Mouse (Mus musculus) myocyte (in vitro differentiated cells): ENCODE data around the gene Kdm6b.

Experiments used
- CEBPB ChIP-seq: IDR thresholded peaks from 2 replicates; pipeline ENCODE4 v1.6.1; 2011; ENCODE audit warnings: mild to moderate bottlenecking, moderate library complexity; ENCODE audit not compliant: poor library complexity, insufficient read depth, severe bottlenecking
- E2F4 ChIP-seq: IDR thresholded peaks from one replicate; pipeline ENCODE4 v1.6.1; 2011; ENCODE audit warnings: mild to moderate bottlenecking, control low read depth, moderate library complexity; ENCODE audit not compliant: insufficient read depth
- MAX ChIP-seq: IDR thresholded peaks from one replicate; pipeline ENCODE4 v1.6.1; 2011; ENCODE audit warnings: low read depth, mild to moderate bottlenecking, control low read depth
- POLR2A ChIP-seq: IDR thresholded peaks from one replicate; pipeline ENCODE4 v1.6.1; 2011; ENCODE audit warnings: low read depth, mild to moderate bottlenecking, control low read depth, moderate library complexity; ENCODE audit not compliant: insufficient read length
- POLR2AphosphoS2 ChIP-seq: IDR thresholded peaks from one replicate; pipeline ENCODE4 v1.6.1; 2011; ENCODE audit warnings: low read depth, control low read depth; ENCODE audit not compliant: insufficient read length
- REST ChIP-seq: IDR thresholded peaks from one replicate; pipeline ENCODE4 v1.6.1; 2011; ENCODE audit warnings: mild to moderate bottlenecking, control low read depth, moderate library complexity; ENCODE audit not compliant: insufficient read depth, insufficient read length
- SRF ChIP-seq: IDR thresholded peaks from one replicate; pipeline ENCODE4 v1.6.1; 2011; ENCODE audit warnings: low read depth; ENCODE audit not compliant: control insufficient read depth, insufficient read length
- TCF12 ChIP-seq: IDR thresholded peaks from one replicate; pipeline ENCODE4 v1.6.1; 2011; ENCODE audit warnings: mild to moderate bottlenecking, control low read depth; ENCODE audit not compliant: poor library complexity, insufficient read depth, severe bottlenecking
- TCF3 ChIP-seq: IDR thresholded peaks from one replicate; pipeline ENCODE4 v1.6.1; 2011; ENCODE audit warnings: low read depth, control low read depth; ENCODE audit not compliant: insufficient read length
- USF1 ChIP-seq: IDR thresholded peaks from one replicate; pipeline ENCODE4 v1.6.1; 2011; ENCODE audit warnings: low read depth, mild to moderate bottlenecking, control low read depth, moderate library complexity

DNA sequence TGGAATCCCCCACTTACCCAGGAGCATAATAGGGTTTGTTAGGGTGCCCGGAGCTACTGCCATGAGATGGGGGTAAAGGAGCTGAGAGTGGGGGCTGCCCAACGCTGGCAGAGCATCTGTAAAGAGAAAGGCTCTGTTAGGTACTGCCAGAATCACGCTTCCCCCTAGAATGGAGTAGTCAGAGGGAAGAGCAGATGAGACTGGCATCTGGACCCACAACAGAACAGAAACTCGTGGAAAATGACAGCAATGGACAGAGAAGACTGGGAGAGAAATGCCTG is 5.8 kb downstream of the Kdm6b start:
- TF ChIP-seq USF1 (no peak), POLR2A (no peak), MAX (no peak), POLR2AphosphoS2 (no peak), REST (no peak), CEBPB (no peak), TCF12 (no peak), E2F4 (no peak), TCF3 (no peak), SRF (no peak)
